ENCODE assay signal across 8 mouse cellular contexts in genomic region chr11:61579878-61580381, GRCm38 (mm10). TPM values are rescaled to one million over a fixed set of nuclear protein-coding genes. Genes with fewer than 3 reads are reported as not detected.
DNase-seq lines count a peak whose midpoint lies in the region; ATAC-seq and TF ChIP-seq lines count a peak whose summit lies in the region.

No protein-coding gene starts in this region.

- TF ChIP-seq RAD21 in MEL (IDR thresholded peaks at IDR 0.05; ENCODE audit: low read depth, low read length): no peak

- peak overlapping the region; percentile 76 for H3K4me3 ChIP-seq in gastrocnemius, adult 2 months
- H3K4me3 ChIP-seq in MEL (ENCODE audit: control insufficient read depth in 1 of 2, insufficient read depth in 1 of 2, low read depth in 2 of 2, low read length in 2 of 2): 0 out of 4 replicates have a peak overlapping the region, but pooled peaks of 1 of the 2 experiments have one; percentile 34
- H3K4me3 ChIP-seq in hindbrain, embryonic 14.5 days (replicated peaks; ENCODE audit: low read length): peak overlapping the region; percentile 61
- H3K4me3 ChIP-seq in liver, embryonic 15.5 days (replicated peaks): peak overlapping the region; percentile 64

- ATAC-seq in hindbrain, embryonic 14.5 days (ENCODE audit: low FRiP score): no peak
- no peak for ATAC-seq in liver, embryonic 15.5 days (ENCODE audit: insufficient read depth)

- WGBS in hindbrain, embryonic 14.5 days: 90% methylated on average over 7 of the region's 7 CpGs
- 62% methylated on average over 7 of the region's 7 CpGs for WGBS in liver, embryonic 15.5 days (ENCODE audit: insufficient replicate concordance)

- peaks cover 4% of the 10 kb centered on the region; the same call in 1 of the 2 replicates for H3K79me2 ChIP-seq in MEL (ENCODE audit: control insufficient read depth, insufficient read depth, low read length, poor library complexity)

- peaks cover 0 to 14% of the 10 kb centered on the region in 2 experiments for H3K4me1 ChIP-seq in MEL (ENCODE audit: control insufficient read depth in 1 of 2, insufficient read depth in 2 of 2, low read length in 2 of 2)
- peaks cover 15% of the 10 kb centered on the region for H3K4me1 ChIP-seq in hindbrain, embryonic 14.5 days (replicated peaks; ENCODE audit: control insufficient read depth, insufficient read depth, low read length)
- H3K4me1 ChIP-seq in liver, embryonic 15.5 days (replicated peaks): peaks cover 9% of the 10 kb centered on the region

- H3K4me2 ChIP-seq in hindbrain, embryonic 14.5 days (replicated peaks): peak overlapping the region; percentile 71; the same call in 1 of the 2 replicates
- H3K4me2 ChIP-seq in liver, embryonic 15.5 days: 0 out of 2 replicates have a peak overlapping the region, but pooled peaks have one; percentile 83

- intact Hi-C loops in gastrocnemius, adult 2 months (cut with DNase I): loop anchor here (5.0 kb wide), 2 partner anchors 37 to 53 kb away; no protein-coding TSS in a partner anchor

- H3K9ac ChIP-seq in MEL (ENCODE audit: control insufficient read depth, low read depth, low read length, poor library complexity, severe bottlenecking): no peak overlapping the region
- H3K9ac ChIP-seq in hindbrain, embryonic 14.5 days: 0 out of 2 replicates have a peak overlapping the region, but pooled peaks have one; percentile 92
- no peak overlapping the region for H3K9ac ChIP-seq in liver, embryonic 15.5 days

- H3K36me3 ChIP-seq in MEL (ENCODE audit: control insufficient read depth in 1 of 2, insufficient read depth in 2 of 2, low read length in 2 of 2): peaks cover 0 to 11% of the 10 kb centered on the region in 2 experiments; a peak in 2 of 4 replicates
- no peaks in the 10 kb centered on the region for H3K36me3 ChIP-seq in hindbrain, embryonic 14.5 days (replicated peaks; ENCODE audit: control insufficient read depth, insufficient read depth)
- H3K36me3 ChIP-seq in liver, embryonic 15.5 days (replicated peaks): no peaks in the 10 kb centered on the region

- H3K27me3 ChIP-seq in MEL (ENCODE audit: control insufficient read depth in 1 of 2, insufficient read depth in 2 of 2, low read length in 2 of 2): no peaks in the 10 kb centered on the region; a peak in 1 of 4 replicates
- H3K27me3 ChIP-seq in hindbrain, embryonic 14.5 days (ENCODE audit: control insufficient read depth, insufficient read depth, low read length): no peaks in the 10 kb centered on the region
- peaks cover 51% of the 10 kb centered on the region for H3K27me3 ChIP-seq in liver, embryonic 15.5 days

- DNase-seq in gastrocnemius, adult 2 months: no peak
- DNase-seq in gastrocnemius, postnatal 4 days (ENCODE audit: low spot score in 2 of 2): no peak
- no peak for DNase-seq in MEL (ENCODE audit: low read depth, low spot score)
- no peak for DNase-seq in hindbrain, embryonic 14.5 days (ENCODE audit: low spot score)
- no peak for DNase-seq in spleen, postnatal 4 days (ENCODE audit: low spot score in 2 of 2)
- no peak for DNase-seq in frontal cortex, postnatal 36 days (ENCODE audit: low spot score in 2 of 2)
- no peak for DNase-seq in left cerebral cortex, adult 11 months (ENCODE audit: low spot score)

- TF ChIP-seq CTCF in gastrocnemius, adult 2 months (IDR thresholded peaks at IDR 0.05): no peak
- no peak for TF ChIP-seq CTCF in MEL (IDR thresholded peaks at IDR 0.05 in 2 of 3, conservative IDR thresholded peaks at IDR 0.05 in 1 of 3; ENCODE audit: control insufficient read depth in 1 of 3, insufficient read depth in 1 of 3, low read depth in 2 of 3, low read length in 3 of 3, poor library complexity in 1 of 3, severe bottlenecking in 1 of 3)

- peak overlapping the region; percentile 95 for H3K27ac ChIP-seq in gastrocnemius, adult 2 months
- no peak overlapping the region for H3K27ac ChIP-seq in MEL (ENCODE audit: control insufficient read depth, low read depth, low read length)
- no peak overlapping the region for H3K27ac ChIP-seq in hindbrain, embryonic 14.5 days
- H3K27ac ChIP-seq in liver, embryonic 15.5 days (replicated peaks): no peak overlapping the region

- no peak for TF ChIP-seq POLR2A in MEL (IDR thresholded peaks at IDR 0.05; ENCODE audit: control insufficient read depth in 1 of 2, insufficient read depth in 1 of 2, low read depth in 1 of 2, low read length in 2 of 2, poor library complexity in 1 of 2)

- TF ChIP-seq EP300 in MEL (IDR thresholded peaks at IDR 0.05; ENCODE audit: low read depth in 1 of 2, low read length in 2 of 2): no peak

- no peaks in the 10 kb centered on the region for H3K9me3 ChIP-seq in MEL (replicated peaks; ENCODE audit: insufficient read depth, low read length)
- no peaks in the 10 kb centered on the region for H3K9me3 ChIP-seq in hindbrain, embryonic 14.5 days (ENCODE audit: control insufficient read depth, low read length)
- no peaks in the 10 kb centered on the region for H3K9me3 ChIP-seq in liver, embryonic 15.5 days (replicated peaks)

TF ChIP-seq in MEL, 35 proteins besides CTCF, POLR2A, EP300 and RAD21:
- TF ChIP-seq MYC (IDR thresholded peaks at IDR 0.05; ENCODE audit: low read depth, low read length) (no peak), BHLHE40 (IDR thresholded peaks at IDR 0.05; ENCODE audit: borderline replicate concordance, low read depth, low read length) (peak; percentile 59; the same call in 1 of the 2 replicates), KAT2A (conservative IDR thresholded peaks at IDR 0.05; ENCODE audit: low read depth, low read length) (no peak), USF2 (IDR thresholded peaks at IDR 0.05; ENCODE audit: borderline replicate concordance in 1 of 2, insufficient read depth in 1 of 2, low read depth in 1 of 2, low read length in 2 of 2) (no peak)

RNA-seq across cellular contexts. Expression of gene Epn2, which starts 0.4 kb away (rescaled TPM):
- total RNA-seq in gastrocnemius, adult 2 months (2021): 10 to 100 TPM; 19.7 to 24.7 TPM
- 10 to 100 TPM; 26.9 to 30.4 TPM for total RNA-seq in gastrocnemius, postnatal 4 days (2021)
- total RNA-seq in MEL (2012; rRNA removed): 8.6 and 8.8 TPM in 2 replicates
- polyA plus RNA-seq in MEL (2012; ENCODE audit: insufficient read depth in 1 of 2, insufficient read length in 2 of 2, low read depth in 1 of 2, low replicate concordance in 2 of 2, missing spikeins in 1 of 2): 10 to 100 TPM in 1 of 2 experiments, not detected in 1; 12.5 TPM
- 65.6 and 80.9 TPM in 2 replicates for polyA plus RNA-seq in hindbrain, embryonic 14.5 days (2014; fragmentation: Nextera tagmentation; extraction: Ambion mirVana)
- 2.0 TPM in 2 replicates for polyA plus RNA-seq in liver, embryonic 15.5 days (2015; fragmentation: Nextera tagmentation; extraction: Ambion mirVana)
